16 mouse cellular contexts compared by ENCODE assay signal in genomic region chr10:94066896-94067295, GRCm38 (mm10). TPM values are rescaled to one million over a fixed set of nuclear protein-coding genes. Genes with fewer than 3 reads are reported as not detected.
A peak's percentile ranks its signal among the peaks of the same experiment; 100 is the strongest.
DNase-seq lines count a peak whose midpoint lies in the region; ATAC-seq and TF ChIP-seq lines count a peak whose summit lies in the region.
"Had no signal": no experiment of that assay in that cellular context is flagged by ENCODE, and none has a peak within 500 bp of the region (broad histone marks: within the 10 kb centered on the region; RNA-seq: fewer than 3 reads in every experiment).

No protein-coding gene starts in this region.

- H3K9ac ChIP-seq in heart, embryonic 15.5 days, result no peak overlapping the region
- H3K9ac ChIP-seq: embryonic facial prominence, embryonic 12.5 days; forebrain, embryonic 15.5 days; hindbrain, embryonic 14.5 days had no signal

- peak; percentile 88 for DNase-seq in heart, adult 11 months
- no peak for DNase-seq in heart, postnatal 14 days
- DNase-seq in heart, adult 8-10 months (ENCODE audit: low spot score), result no peak
- no peak for DNase-seq in layer of hippocampus, adult 2 months (ENCODE audit: low spot score in 2 of 2)
- DNase-seq in layer of hippocampus, postnatal 14 days (ENCODE audit: low spot score in 2 of 2), result no peak
- DNase-seq: adrenal gland, adult 2 months; adrenal gland, postnatal 25 days; gastrocnemius, postnatal 36 days; kidney, adult 2 months had no signal

- no peak for ATAC-seq in heart, embryonic 15.5 days (replicated peaks; ENCODE audit: insufficient number of reproducible peaks, insufficient read depth, low FRiP score, low read depth)
- ATAC-seq in megakaryocyte-erythroid progenitor cell, adult 5-6 weeks (replicated peaks; ENCODE audit: low FRiP score, low TSS enrichment, poor library complexity, severe bottlenecking), result no peak; the same call in 1 of the 2 replicates
- ATAC-seq: forebrain, embryonic 15.5 days; intestine, embryonic 16.5 days had no signal

- no peak for TF ChIP-seq POLR2A in cortical plate, adult 2 months (IDR thresholded peaks at IDR 0.05; ENCODE audit: extremely low read depth, insufficient read depth, low read length)

- no peaks in the 10 kb centered on the region for H3K36me3 ChIP-seq in heart, embryonic 15.5 days
- H3K36me3 ChIP-seq: embryonic facial prominence, embryonic 12.5 days; forebrain, embryonic 15.5 days had no signal

- 49% methylated on average over 3 of the region's 3 CpGs for WGBS in heart, embryonic 15.5 days

- peak overlapping the region; percentile 45; the same call in 1 of the 2 replicates for H3K27ac ChIP-seq in heart, embryonic 15.5 days
- H3K27ac ChIP-seq in layer of hippocampus, adult 2 months, result 0 out of 2 replicates have a peak overlapping the region, but pooled peaks have one; percentile 43
- H3K27ac ChIP-seq in cortical plate, adult 2 months (ENCODE audit: insufficient read depth, low read length), result peak overlapping the region; percentile 74; the same call in 1 of the 2 replicates
- H3K27ac ChIP-seq: embryonic facial prominence, embryonic 12.5 days; forebrain, embryonic 15.5 days; hindbrain, embryonic 14.5 days had no signal

- H3K4me3 ChIP-seq in heart, embryonic 15.5 days, result no peak overlapping the region
- no peak overlapping the region for H3K4me3 ChIP-seq in layer of hippocampus, adult 2 months
- no peak overlapping the region for H3K4me3 ChIP-seq in cortical plate, adult 2 months (ENCODE audit: insufficient read depth, low read length)
- H3K4me3 ChIP-seq: embryonic facial prominence, embryonic 12.5 days; forebrain, embryonic 15.5 days had no signal

- no peak for TF ChIP-seq CTCF in layer of hippocampus, adult 2 months (conservative IDR thresholded peaks at IDR 0.05)
- no peak for TF ChIP-seq CTCF in cortical plate, adult 2 months (IDR thresholded peaks at IDR 0.05; ENCODE audit: extremely low read depth, insufficient read depth, low read length)

- no peaks in the 10 kb centered on the region for H3K9me3 ChIP-seq in heart, embryonic 15.5 days (replicated peaks)
- H3K9me3 ChIP-seq: embryonic facial prominence, embryonic 12.5 days; forebrain, embryonic 15.5 days had no signal

- peaks cover 16% of the 10 kb centered on the region for H3K4me1 ChIP-seq in heart, embryonic 15.5 days (replicated peaks)
- no peaks in the 10 kb centered on the region for H3K4me1 ChIP-seq in cortical plate, adult 2 months (ENCODE audit: control insufficient read depth, insufficient read depth, low read length)
- H3K4me1 ChIP-seq: forebrain, embryonic 15.5 days had no signal

- intact Hi-C loops in heart, postnatal 14 days (cut with DNase I), result no loop called here

- no peaks in the 10 kb centered on the region for H3K27me3 ChIP-seq in heart, embryonic 15.5 days
- H3K27me3 ChIP-seq: embryonic facial prominence, embryonic 12.5 days; forebrain, embryonic 15.5 days had no signal

- H3K4me2 ChIP-seq in heart, embryonic 15.5 days, result no peak overlapping the region
- H3K4me2 ChIP-seq: embryonic facial prominence, embryonic 12.5 days; forebrain, embryonic 15.5 days; hindbrain, embryonic 14.5 days had no signal

RNA-seq across cellular contexts. Expression of gene Fgd6, which starts 31.1 kb away (rescaled TPM):
- total RNA-seq in heart, postnatal 14 days (2021), result 1 to 10 TPM; 6.9 to 7.3 TPM
- polyA plus RNA-seq in heart, embryonic 15.5 days (2015; fragmentation: Nextera tagmentation; extraction: Ambion mirVana), result 2.1 and 2.3 TPM in 2 replicates
- total RNA-seq in heart, adult 8-10 months (2022), result 1 to 10 TPM; 5.4 to 6.2 (median 5.7) TPM
- 10 to 100 TPM; 10.6 to 12.3 TPM for total RNA-seq in layer of hippocampus, adult 2 months (2021)
- total RNA-seq in layer of hippocampus, postnatal 14 days (2021), result 10 to 100 TPM in 1 of 2 experiments, 1 to 10 TPM in 1; 9.7 to 10.7 TPM
- polyA plus RNA-seq in cortical plate, adult 2 months (2012; rRNA removed), result 5.7 and 5.8 TPM in 2 replicates
- total RNA-seq in megakaryocyte-erythroid progenitor cell, adult 5-6 weeks (2014; fragmentation: Nextera tagmentation), result 9.2 and 9.6 TPM in 2 replicates
- 2.9 and 3.8 TPM in 2 replicates for total RNA-seq in megakaryocyte-erythroid progenitor cell, adult 5-6 weeks (2017)

RNA-seq across cellular contexts. Expression of gene Vezt, which starts 31.3 kb away (rescaled TPM):
- 10 to 100 TPM; 34.9 to 35.3 TPM for total RNA-seq in heart, postnatal 14 days (2021)
- 23.6 and 24.5 TPM in 2 replicates for polyA plus RNA-seq in heart, embryonic 15.5 days (2015; fragmentation: Nextera tagmentation; extraction: Ambion mirVana)
- 10 to 100 TPM; 38.7 to 42.8 (median 41.4) TPM for total RNA-seq in heart, adult 8-10 months (2022)
- total RNA-seq in layer of hippocampus, adult 2 months (2021), result 10 to 100 TPM; 58.6 to 69.4 TPM
- total RNA-seq in layer of hippocampus, postnatal 14 days (2021), result 10 to 100 TPM; 77.1 to 77.9 TPM
- 38.9 TPM in 2 replicates for polyA plus RNA-seq in cortical plate, adult 2 months (2012; rRNA removed)
- total RNA-seq in megakaryocyte-erythroid progenitor cell, adult 5-6 weeks (2014; fragmentation: Nextera tagmentation), result 17.7 and 21.1 TPM in 2 replicates
- 10.6 and 15.6 TPM in 2 replicates for total RNA-seq in megakaryocyte-erythroid progenitor cell, adult 5-6 weeks (2017)
